Mouse (Mus musculus) limb, embryonic 14.5 days (tissue): ENCODE data around the gene BC037034. TPM values are rescaled to one million over a fixed set of nuclear protein-coding genes. Genes with fewer than 3 reads are reported as not detected.
A peak's percentile ranks its signal among the peaks of the same experiment; 100 is the strongest.

Experiments
- ATAC-seq: fragments of 200-750 bp; cut with Nextera tagmentation; 2 replicates; pipeline ENCODE4 v1.8.0; 2017; ENCODE audit warnings: low read depth, moderate number of reproducible peaks, moderate TSS enrichment; ENCODE audit not compliant: low FRiP score
- DNase-seq: peaks from one replicate; pipeline ENCODE4 v3.0.0-alpha.2; 2015; ENCODE audit warnings: low spot score
- H3K27ac ChIP-seq: fragments of 300-500 bp; sonication (generic); replicated peaks from 2 replicates; pipeline ENCODE4 v1.5.1; 2014; ENCODE audit warnings: low read depth, mild to moderate bottlenecking, low read length, moderate library complexity, mixed read lengths
- H3K27me3 ChIP-seq: fragments of 300-500 bp; sonication (generic); 2 replicates; pipeline ENCODE4 v1.6.1; 2014; ENCODE audit warnings: low read length, mixed read lengths; ENCODE audit not compliant: control insufficient read depth, insufficient read depth
- H3K36me3 ChIP-seq: fragments of 300-500 bp; sonication (generic); 2 replicates; pipeline ENCODE4 v1.6.1; 2014; ENCODE audit warnings: mild to moderate bottlenecking, low read length, moderate library complexity, mixed read lengths; ENCODE audit not compliant: control insufficient read depth, insufficient read depth
- H3K4me1 ChIP-seq: fragments of 300-500 bp; sonication (generic); 2 replicates; pipeline ENCODE4 v1.6.1; 2014; ENCODE audit warnings: antibody characterized with exemption, low read length, mixed read lengths; ENCODE audit not compliant: control insufficient read depth, insufficient read depth
- H3K4me2 ChIP-seq: fragments of 300-500 bp; sonication (generic); replicated peaks from 2 replicates; pipeline ENCODE4 v1.6.1; 2014; ENCODE audit warnings: low read depth, mild to moderate bottlenecking, low read length, moderate library complexity; ENCODE audit not compliant: severe bottlenecking
- H3K4me3 ChIP-seq: fragments of 300-500 bp; sonication (generic); replicated peaks from 2 replicates; pipeline ENCODE4 v1.5.1; 2014; ENCODE audit warnings: low read length
- H3K9ac ChIP-seq: fragments of 300-500 bp; sonication (generic); 2 replicates; pipeline ENCODE4 v1.6.1; 2014; ENCODE audit warnings: mild to moderate bottlenecking, low read depth, low read length, moderate library complexity; ENCODE audit not compliant: severe bottlenecking
- H3K9me3 ChIP-seq: fragments of 300-500 bp; sonication (generic); 2 replicates; pipeline ENCODE4 v1.6.1; 2016; ENCODE audit warnings: low read length; ENCODE audit not compliant: control insufficient read depth
- POLR2A ChIP-seq: fragments of 200-500 bp; IDR thresholded peaks from 2 replicates; pipeline ENCODE4 v1.8.0; 2012; ENCODE audit warnings: inconsistent platforms, mild to moderate bottlenecking, moderate library complexity, borderline replicate concordance; ENCODE audit not compliant: insufficient read depth, insufficient read length; ENCODE audit errors: extremely low read depth
- WGBS: fragments of 180-500 bp; shearing (Covaris S2); extraction: QIAGEN DNeasy Blood & Tissue Kit; methylation state at CpG from one replicate; pipeline ENCODE4 v1.1.7; 2014; 5-methylcytosine and 5-hydroxymethylcytosine counted together
- polyA plus RNA-seq, 2 experiments: library from polyadenylated mRNA; depleted of rRNA in 1 of 2; stranded (reverse) in 1 of 2; unstranded in 1 of 2; fragments of >200 nt; fragmentation: Nextera tagmentation in 1 of 2; extraction: Ambion mirVana in 1 of 2; gene quantifications; 2 replicates each; pipeline versions ENCODE4 v1.2.1 to v1.2.3; 2012 to 2014

The BC037034 gene
- polyA plus RNA-seq, 2 experiments: 5.2 to 81.0 TPM

DNA sequence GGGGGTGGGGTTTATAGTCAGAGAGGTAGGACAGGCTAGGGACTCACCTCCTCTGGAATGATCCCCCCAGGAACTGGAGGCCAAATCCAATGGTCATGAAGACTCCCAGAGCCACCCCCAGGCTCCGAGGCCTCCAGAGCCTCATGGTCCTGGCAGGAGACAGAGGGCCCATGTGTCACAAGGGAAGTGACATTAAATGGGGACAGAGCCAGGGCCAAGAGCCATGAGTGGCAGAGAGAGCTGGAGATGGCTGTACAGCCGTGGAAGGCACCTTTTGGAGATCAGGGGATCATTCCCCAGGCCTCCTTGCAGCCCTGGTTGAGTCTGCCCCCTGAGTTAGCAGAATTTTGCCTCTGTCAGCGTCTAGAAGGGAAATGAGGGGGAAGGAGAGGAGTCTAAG is 7.4 kb upstream of the BC037034 start:
- Histone ChIP-seq H3K9ac (no peak overlapping the region), H3K4me1 (peaks cover 21% of the 10 kb centered on the region), H3K27ac (no peak overlapping the region), H3K9me3 (no peaks in the 10 kb centered on the region), H3K36me3 (peaks cover 13% of the 10 kb centered on the region; the same call in 1 of the 2 replicates), H3K4me2 (no peak overlapping the region), H3K4me3 (no peak overlapping the region), H3K27me3 (no peaks in the 10 kb centered on the region)
- ATAC-seq: no peak
- TF ChIP-seq POLR2A: no peak
- DNase-seq: no peak
- WGBS: 68% methylated on average over 3 of the region's 3 CpGs

- Histone ChIP-seq H3K27me3 (no peaks in the 10 kb centered on the region), H3K36me3 (peaks cover 3% of the 10 kb centered on the region; the same call in 1 of the 2 replicates), H3K4me3 (no peak overlapping the region), H3K27ac (no peak overlapping the region), H3K9ac (no peak overlapping the region), H3K9me3 (no peaks in the 10 kb centered on the region), H3K4me1 (peaks cover 18% of the 10 kb centered on the region), H3K4me2 (no peak overlapping the region)
- TF ChIP-seq POLR2A: no peak
- 80% methylated on average over 4 of the region's 4 CpGs for WGBS
- ATAC-seq: no peak
- DNase-seq: no peak
Observed at GRCm38 (mm10) chr5:138268980-138269379, 5.1 kb upstream of the BC037034 start.

DNA sequence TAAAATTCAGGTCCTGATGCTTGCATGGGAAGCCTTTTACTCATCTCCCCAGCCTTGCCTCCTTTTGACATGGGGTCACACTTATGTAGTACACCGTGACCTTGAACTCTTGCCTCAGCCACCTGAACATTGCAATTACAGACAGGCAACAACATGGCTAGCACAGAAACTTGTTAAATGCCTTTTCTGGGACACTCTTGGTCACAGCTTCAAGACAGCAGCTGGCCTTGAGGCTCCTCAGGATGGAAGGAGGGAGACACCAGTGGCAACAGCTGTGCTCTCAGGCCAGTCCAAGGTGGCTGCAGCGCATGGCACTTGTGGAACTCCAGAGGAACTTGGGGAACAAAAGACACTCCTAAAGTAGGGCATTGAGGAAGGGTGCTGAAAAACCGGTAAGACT is 3.3 kb upstream of the BC037034 start:
- no peaks in the 10 kb centered on the region for H3K27me3 ChIP-seq
- no peak overlapping the region for H3K27ac ChIP-seq
- H3K9ac ChIP-seq: no peak overlapping the region
- TF ChIP-seq POLR2A: no peak
- 87% methylated on average over 3 of the region's 3 CpGs for WGBS
- ATAC-seq (no peak), DNase-seq (no peak)
- no peak overlapping the region for H3K4me2 ChIP-seq
- H3K4me3 ChIP-seq: no peak overlapping the region
- peaks cover 2% of the 10 kb centered on the region; the same call in 1 of the 2 replicates for H3K36me3 ChIP-seq
- H3K9me3 ChIP-seq: no peaks in the 10 kb centered on the region
- H3K4me1 ChIP-seq: peaks cover 22% of the 10 kb centered on the region

GRCm38 (mm10) chr5:138265712-138266111 is 1.9 kb upstream of the BC037034 start:
- ATAC-seq (no peak), DNase-seq (no peak)
- peaks cover 13% of the 10 kb centered on the region for H3K4me1 ChIP-seq
- H3K27ac ChIP-seq: no peak overlapping the region
- WGBS: 95% methylated on average over 4 of the region's 4 CpGs
- no peak for TF ChIP-seq POLR2A
- no peaks in the 10 kb centered on the region for H3K9me3 ChIP-seq
- H3K36me3 ChIP-seq: peaks cover 16% of the 10 kb centered on the region
- no peak overlapping the region for H3K4me3 ChIP-seq
- H3K4me2 ChIP-seq: no peak overlapping the region
- no peaks in the 10 kb centered on the region for H3K27me3 ChIP-seq
- H3K9ac ChIP-seq: no peak overlapping the region

- Histone ChIP-seq H3K36me3 (peaks cover 31% of the 10 kb centered on the region), H3K27me3 (no peaks in the 10 kb centered on the region), H3K4me3 (peak overlapping the region; percentile 93), H3K4me2 (peak overlapping the region; percentile 97), H3K9ac (peak overlapping the region; percentile 90), H3K9me3 (no peaks in the 10 kb centered on the region), H3K4me1 (peaks cover 13% of the 10 kb centered on the region), H3K27ac (peak overlapping the region; percentile 48; the same call in 1 of the 2 replicates)
- WGBS: 13% methylated on average over 6 of the region's 6 CpGs
- TF ChIP-seq POLR2A: no peak
- DNase-seq (no peak), ATAC-seq (no peak)
Observed at GRCm38 (mm10) chr5:138264207-138264578, 360 bp upstream of the BC037034 start.
